Mouse (Mus musculus): ENCODE data around the gene Erbin.

DNA sequence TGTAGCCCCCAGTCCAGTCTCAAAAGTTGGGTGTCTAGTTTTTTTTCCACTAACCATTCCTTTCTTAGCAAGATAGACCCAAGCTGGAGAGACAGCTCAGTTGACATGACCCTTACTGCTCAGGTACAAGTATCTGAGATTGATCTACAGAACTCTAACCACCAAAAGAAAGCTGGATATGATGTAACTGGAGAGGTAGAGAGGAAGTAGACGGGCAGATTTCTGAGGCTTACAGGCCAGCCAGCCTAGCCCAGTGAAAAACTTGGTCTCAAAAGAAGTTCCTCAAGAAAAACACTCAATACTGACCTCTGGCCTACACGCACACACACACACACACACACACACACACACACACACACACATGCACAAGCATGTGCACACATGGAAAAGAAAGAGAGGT lies 44.9 kb upstream of the Erbin start:
- TF ChIP-seq CTCF (IDR thresholded peaks at IDR 0.05; ENCODE audit: borderline replicate concordance, extremely low read depth, insufficient read depth, insufficient read length) (no peak), POLR2A (IDR thresholded peaks at IDR 0.05; ENCODE audit: borderline replicate concordance, extremely low read depth, insufficient read depth, insufficient read length, poor library complexity, severe bottlenecking) (no peak)

All from brain, embryonic 14.5 days (tissue).